Mouse (Mus musculus): ENCODE results near the gene Sf3a2. TPM values are rescaled to one million over a fixed set of nuclear protein-coding genes. Genes with fewer than 3 reads are reported as not detected.
"Not testable (repeated sequence)": the region's sequence is repeated elsewhere in the genome, so short reads cannot be mapped to it uniquely, and the experiment has no call there.

Gene Sf3a2
- total and polyA plus RNA-seq, 3 experiments: 53.6 to 103 (median 58.7) TPM

DNA sequence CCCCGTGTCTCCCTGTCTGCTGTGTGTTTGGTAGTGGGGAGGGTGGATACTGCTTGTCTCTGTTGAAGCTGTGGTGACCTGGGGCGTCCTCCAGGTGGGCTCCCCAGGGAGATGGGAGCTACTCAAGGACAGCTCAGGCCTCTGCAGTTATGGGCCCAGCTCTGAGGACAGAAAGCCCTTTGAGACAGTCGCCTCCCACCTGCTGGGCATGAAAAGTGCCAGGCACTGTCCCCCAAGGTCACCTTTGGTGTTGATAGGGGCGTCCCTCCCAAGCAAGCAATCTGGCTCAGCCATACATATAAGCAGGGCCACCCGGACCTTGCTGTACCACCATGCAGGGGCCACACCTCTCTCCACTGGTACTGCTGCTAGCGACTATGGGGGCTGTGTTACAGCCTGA is 6.9 kb downstream of the Sf3a2 start, which contains the start of gene Amh:
Gene Amh (plus strand): TSS at position 328 of the 400 bp plus-strand sequence.
- no peak for DNase-seq

DNA sequence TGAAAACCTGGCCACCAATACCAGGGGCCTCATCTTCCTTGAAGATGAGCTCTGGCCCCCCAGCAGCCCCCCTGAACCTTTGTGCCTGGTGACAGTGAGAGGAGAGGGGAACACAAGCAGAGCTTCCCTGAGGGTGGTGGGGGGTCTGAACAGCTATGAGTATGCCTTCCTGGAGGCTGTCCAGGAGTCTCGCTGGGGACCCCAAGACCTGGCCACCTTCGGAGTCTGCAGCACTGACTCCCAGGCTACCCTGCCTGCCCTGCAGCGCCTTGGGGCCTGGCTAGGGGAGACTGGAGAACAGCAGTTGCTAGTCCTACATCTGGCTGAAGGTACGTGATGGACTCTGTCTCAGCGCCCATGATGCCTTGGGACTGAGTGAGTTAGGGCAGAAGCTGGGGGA is 7.3 kb downstream of the Sf3a2 start:
- DNase-seq: no peak

DNA sequence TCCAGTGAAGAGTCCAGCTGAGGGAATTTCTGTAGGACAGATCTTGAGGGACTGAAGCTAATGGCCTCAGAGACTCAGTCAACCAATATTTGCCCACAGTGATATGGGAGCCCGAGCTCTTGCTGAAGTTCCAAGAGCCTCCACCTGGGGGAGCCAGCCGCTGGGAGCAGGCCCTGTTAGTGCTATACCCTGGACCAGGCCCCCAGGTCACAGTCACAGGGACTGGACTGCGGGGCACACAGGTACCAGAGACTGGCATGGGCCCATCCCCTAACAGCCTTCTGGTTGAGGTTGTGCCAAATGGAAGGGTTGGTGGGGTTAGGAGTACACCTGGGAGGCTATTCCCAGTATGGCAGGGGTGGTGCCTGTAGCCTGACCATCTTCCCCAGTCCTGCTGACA is 7.9 kb downstream of the Sf3a2 start:
- DNase-seq: peak; percentile 82

DNA sequence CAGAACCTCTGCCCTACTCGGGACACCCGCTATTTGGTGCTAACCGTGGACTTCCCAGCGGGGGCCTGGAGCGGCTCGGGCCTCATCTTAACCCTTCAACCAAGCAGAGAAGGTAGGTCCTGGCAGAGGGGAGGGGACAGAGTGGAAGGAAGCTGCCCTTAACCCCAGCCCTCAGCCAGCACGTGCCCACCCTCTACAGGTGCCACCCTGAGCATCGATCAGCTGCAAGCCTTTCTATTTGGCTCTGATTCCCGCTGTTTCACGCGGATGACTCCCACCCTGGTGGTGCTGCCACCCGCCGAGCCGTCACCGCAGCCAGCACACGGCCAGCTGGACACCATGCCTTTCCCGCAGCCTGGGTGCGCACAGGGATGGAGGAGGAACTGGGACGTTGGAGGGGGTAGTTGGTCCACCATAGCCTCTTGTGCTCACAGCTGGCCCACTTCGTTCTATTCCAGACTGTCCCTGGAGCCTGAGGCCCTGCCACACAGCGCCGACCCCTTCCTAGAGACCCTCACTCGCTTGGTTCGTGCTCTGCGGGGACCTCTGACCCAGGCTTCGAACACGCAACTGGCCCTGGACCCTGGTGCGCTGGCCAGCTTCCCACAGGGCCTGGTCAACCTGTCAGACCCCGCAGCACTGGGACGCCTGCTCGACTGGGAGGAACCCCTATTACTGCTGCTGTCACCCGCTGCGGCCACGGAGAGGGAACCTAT is 8.5 kb downstream of the Sf3a2 start:
- DNase-seq: no peak

DNA sequence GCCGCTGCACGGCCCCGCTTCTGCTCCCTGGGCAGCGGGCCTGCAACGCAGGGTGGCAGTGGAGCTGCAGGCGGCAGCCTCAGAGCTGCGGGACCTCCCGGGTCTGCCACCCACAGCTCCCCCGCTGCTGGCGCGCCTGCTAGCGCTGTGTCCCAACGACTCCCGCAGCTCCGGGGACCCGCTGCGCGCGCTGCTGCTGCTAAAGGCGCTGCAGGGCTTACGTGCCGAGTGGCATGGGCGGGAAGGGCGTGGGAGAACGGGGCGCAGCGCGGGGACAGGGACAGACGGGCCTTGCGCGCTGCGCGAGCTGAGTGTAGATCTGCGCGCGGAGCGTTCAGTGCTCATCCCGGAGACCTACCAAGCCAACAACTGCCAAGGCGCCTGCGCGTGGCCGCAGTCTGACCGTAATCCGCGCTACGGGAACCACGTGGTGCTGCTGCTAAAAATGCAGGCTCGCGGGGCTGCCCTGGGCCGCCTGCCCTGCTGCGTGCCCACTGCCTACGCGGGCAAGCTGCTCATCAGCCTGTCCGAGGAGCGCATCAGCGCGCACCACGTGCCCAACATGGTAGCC is 9.1 kb downstream of the Sf3a2 start:
- DNase-seq: peak; percentile 89

DNA sequence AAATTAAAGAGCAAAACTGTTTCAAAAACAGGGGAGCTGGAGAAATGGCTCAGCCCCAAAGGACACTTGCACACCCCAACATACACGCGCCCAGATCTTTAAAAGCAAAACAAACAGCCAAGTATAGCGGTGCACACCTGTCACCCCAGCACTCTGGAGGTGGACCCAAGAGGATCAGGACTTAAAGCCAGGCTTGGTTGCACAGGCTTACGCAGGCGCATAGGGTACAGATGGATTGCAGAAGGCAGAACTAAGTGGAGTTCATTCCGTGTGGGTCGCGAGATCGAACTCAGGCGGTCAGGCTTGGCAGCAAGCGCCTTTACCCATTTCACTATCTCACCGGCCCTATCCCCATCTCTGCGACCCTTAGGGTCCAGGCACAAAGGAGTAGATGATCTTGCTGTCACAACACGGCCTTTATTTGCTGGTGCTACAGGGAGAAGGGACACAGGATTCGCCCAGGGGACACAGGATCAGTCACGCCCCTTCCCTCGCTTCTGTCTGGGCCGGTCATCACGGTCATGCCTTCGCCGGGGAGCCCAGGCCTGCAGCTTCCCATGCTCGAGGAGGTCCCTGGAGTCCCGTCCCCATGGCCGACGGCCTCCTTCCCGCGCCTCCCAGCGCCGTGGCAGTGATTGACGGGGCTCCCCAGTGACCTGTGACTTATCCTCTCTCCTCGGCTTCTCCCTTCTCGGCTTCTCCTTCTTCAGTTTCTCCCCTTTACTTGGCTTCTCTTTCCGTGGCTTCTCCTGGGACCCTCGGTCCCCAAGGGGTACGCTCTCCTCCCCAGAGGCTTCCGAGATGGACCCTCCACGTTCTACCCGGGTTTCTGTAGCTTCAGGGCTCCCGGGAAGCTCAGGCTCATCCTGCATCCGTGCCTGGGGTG is 10.3 kb downstream of the Sf3a2 start:
- no peak for DNase-seq

DNA sequence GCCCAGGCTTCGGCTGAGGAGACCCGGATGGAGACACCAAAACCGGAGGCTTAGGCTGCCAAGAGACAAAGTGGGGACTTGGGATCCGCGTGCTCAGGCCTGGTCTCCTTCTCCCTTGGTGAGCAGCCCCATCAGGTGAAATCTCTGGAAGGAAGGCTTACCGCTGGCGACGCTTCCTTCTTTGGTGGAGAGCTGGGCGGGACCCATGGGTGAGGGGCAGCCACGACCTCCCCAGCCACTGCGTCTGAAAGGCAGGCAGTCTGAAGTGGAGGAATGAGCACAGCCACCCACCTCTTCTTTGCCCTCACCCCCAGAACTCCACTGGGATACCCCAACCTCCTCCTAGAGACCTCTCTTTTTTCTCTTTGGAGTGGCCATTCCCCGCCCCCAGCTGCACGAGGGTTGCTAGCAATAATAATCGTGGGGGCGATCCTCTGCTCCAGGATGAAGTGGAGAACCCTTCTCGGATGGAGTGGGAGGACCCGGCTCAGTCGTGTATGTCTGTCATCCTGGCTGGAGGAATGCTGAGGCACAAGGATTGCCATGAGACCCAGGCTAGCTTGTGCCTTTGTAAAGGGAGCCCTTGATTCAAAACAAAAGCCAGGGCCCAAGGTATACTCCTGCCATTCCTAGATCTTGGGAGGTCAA is 11.1 kb downstream of the Sf3a2 start:
- no peak for DNase-seq

DNA sequence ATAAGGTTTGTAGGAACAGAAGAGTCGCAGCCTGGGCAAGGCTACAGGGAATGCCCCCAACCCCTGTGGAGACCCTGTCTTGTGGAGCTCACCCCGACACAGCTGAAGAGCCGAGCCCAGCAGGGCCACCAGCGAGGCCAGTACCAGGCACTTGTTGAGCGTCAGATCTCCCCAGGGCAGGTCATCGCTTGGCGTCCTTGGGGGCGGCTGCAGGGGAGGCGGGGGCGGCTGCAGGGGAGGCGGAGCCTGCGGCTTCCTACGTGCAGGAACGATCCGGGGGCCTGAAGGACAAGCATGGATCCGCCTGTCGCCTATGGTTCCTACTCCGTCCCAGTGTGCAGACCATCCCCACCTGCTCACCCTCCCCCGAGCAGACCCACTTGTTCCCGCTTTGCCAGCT is 12.1 kb downstream of the Sf3a2 start:
- peak; percentile 86 for DNase-seq

DNA sequence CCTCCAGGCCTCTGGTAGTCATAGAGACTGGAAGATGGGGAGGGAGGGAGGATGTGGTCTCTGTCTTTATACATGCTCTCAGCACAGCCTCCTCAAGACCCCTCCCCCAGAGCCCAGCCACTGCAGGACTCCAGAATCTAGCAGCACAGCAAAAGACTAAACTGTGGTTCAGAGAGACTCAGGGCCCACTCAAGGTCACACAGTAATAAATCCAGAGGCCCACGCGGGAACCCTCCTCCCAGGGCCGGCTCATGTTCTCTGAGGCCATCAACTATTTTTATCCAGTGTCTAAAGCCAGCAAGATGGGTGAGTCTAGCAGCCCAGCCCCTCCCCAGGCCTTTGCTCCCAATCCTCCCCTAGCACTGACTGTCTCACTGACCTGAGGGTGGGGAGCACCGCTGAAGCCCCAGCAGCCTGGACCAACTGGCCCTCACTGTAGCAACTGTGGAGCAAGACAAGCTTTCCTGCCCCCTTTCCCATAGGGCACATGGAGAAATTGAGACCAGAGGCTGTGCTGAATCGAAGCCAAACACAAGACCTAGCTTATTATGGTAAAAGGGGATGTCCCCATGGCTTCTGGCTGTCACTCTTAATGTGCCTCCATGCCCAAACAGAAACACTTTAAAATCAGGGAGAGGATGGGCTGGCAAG is 14.5 kb downstream of the Sf3a2 start:
- peak; percentile 80 for DNase-seq

DNA sequence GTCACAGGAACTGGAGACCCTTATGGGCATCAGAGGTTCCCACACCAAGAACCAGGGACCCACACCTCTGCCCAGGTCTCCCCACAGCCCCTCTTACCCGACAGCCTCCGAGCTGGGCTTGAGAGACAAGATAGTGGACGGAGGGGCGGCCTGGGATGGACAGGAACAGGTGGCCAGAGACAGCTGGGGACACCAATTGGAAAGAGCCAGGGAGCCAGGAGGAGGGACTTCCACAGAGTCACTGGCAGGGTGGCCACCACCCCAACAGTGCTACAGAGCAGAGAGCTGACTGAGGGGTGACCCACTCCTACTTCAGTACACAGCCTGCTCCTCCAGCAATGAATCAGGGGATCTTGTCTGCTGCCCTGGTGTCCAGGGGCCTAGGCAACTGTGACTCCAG is 15.4 kb downstream of the Sf3a2 start, which contains the start of gene Jsrp1:
Gene Jsrp1 (minus strand): TSS at position 133 of the 400 bp plus-strand sequence.
- DNase-seq: no peak

DNA sequence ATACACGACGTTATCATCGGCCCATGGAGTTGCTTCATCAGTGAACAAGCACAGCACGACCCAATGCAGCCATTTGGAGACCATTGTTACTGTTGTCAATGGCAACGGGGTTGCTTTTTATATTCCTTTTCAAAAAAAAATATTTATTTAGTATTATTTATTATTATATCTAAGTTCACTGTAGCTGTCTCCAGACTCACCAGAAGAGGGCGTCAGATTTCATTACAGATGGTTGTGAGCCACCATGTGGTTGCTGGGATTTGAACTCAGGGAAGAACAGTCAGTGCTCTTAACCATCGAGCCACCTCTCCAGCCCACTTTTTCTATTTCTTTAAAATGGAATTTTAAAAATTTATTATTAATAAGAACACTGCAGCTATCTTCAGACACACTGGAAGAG is 16.8 kb downstream of the Sf3a2 start:
- no peak for DNase-seq

DNA sequence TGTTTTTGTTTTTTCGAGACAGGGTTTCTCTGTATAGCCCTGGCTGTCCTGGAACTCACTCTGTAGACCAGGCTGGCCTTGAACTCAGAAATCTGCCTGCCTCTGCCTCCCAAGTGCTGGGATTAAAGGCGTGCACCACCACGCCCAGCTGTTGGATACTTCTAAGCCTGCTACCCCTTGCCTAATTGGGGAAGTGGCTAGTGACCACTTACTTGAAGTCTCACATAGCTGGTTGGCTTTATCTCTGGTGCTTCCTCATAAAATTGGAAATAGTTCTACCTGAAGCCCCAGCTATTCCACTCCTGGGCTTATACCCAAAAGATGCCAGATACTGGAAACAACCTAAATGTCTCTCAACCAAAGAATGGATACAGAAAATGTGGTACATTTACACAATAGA is 18.3 kb downstream of the Sf3a2 start:
- not testable (repeated sequence) for DNase-seq

DNA sequence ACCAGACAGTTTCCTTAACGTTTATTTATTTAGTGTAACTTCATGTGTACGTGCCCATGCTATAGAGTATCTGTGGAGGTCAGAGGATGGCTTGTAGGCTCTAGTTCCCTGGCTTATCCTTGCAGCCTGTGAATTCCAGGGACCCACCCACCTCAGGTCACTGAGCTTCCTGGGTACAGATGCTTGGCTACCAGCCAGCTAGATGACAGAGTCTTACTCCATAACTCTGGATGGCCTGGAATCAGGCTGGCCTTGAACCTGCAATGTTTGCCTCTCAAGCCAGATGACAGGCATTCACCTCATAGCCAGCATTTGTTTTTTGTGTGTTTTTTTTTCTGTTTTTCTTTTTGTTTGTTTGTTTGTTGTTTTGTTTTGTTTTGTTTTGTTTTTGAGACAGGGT is 19.2 kb downstream of the Sf3a2 start:
- DNase-seq: no peak

DNA sequence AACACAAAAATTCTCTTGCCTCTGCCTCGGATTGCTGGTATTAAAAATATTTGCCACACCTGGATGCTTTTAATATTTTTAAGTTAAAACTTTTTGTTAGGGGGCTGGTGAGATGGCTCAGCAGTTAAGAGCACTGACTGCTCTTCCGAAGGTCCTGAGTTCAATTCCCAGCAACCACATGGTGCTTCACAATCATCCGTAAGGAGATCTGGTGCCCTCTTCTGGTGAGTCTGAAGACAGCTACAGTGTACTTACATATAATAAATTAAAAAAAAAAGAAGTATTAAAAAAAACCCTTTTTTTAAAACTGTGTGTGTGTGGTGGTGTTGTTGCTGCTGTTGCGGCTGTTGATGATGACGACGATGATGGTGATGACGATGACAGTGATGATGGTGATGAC is 20.0 kb downstream of the Sf3a2 start:
- DNase-seq: not testable (repeated sequence)

DNA sequence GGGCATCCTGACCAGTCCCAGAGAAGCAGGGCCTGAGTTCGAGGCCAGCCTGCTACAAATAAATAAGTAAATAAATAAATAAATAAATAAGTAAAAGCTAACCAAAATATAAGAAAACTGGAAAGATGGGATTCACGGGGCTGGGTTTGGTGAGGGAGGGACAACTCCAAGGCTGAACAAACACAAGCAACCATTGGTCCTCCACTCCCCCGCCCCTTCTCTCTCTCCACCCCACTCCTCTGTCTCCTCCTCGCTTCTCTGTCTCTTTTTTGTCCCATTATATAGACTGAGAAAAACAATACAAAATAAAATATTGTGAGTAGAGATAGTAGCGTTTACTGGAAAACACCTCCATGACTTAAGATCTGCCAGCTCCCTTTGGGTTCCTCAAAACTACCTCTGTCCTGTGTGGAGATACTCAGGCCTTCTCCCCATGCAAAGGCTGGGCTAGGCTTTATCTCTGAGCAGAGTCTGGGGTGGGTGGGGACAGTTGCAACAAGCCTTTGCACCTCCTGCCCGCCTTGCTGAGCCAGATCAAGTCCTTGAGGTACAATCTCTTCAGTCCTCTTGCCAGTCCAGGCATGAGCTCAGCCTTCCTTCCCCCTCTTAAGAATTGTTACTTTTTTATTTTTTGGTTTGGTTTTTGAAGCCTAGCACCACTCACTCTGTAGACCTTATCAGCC is 20.7 kb downstream of the Sf3a2 start:
- no peak for DNase-seq

DNA sequence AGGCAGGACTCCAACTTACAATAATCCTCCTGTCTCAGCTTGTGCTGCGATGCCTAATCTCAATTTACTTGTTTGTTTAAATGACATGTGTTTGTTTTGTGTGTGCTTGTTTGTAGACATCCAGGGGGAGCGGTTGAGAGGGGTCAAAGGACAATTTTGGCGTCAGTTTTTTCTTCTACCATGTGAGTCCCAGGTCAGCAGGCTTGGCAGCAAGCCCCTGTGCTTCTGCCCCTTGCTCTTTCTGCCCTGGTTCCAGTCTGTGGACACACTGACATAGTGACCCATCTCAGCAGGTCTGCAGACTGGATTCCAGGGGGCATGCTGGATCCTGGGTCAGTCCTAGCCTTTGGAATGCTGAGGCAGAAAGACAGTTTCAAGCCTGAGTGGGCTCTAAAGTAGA is 21.4 kb downstream of the Sf3a2 start:
- no peak for DNase-seq

DNA sequence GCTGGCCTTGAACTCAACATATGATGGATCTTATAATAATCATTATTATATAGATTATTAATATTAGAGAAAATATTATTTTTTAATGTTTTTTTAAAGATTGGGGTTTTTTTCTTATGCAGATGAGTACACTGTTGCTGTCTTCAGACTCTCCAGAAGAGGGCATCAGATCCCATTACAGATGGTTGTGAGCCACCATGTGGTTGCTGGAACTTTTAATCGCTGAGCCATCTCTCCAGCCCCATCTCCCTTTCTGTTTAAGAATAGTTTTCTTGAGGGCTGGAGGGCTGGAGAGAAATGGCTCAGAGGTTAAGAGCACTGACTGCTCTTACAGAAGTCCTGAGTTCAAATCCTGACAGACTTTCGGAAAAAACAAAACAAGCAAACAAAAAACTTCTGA is 24.0 kb downstream of the Sf3a2 start:
- no peak for DNase-seq

DNA sequence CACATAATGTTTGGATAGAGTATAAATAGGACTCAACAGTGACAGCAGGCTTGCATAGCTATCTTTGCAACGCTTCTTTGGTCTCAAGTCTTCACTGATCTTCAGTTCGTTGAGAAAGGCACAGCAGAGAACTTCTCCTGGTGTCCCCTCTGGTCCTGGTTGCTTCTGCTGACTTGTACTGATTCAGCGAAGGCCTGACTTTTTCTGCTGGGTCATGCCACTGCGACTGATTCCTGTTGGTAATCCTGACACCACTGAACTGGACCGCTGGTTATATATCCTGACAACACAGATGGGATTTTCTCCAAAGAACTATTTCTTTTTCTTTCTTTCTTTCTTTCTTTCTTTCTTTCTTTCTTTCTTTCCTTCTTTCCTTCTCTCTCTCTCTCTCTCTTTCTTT is 24.5 kb downstream of the Sf3a2 start:
- DNase-seq: no peak

DNA sequence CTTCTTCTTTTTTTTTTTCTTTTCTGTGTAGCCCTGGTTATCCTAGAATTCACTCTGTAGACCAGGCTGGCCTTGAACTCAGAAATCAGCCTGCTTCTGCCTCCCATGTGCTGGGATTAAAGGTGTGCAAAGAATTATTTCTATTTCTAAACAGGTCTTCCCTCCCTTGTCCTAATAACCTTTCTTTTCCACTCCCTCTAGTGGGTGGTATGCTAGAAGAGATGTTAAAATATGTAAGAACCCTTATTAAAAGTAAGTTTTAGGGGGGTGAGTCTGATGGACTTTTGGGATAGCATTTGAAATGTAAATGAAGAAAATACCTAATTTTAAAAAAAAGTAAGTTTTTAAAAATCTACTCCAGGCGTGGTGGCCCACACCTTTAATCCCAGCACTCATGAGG is 25.3 kb downstream of the Sf3a2 start:
- DNase-seq: no peak

DNA sequence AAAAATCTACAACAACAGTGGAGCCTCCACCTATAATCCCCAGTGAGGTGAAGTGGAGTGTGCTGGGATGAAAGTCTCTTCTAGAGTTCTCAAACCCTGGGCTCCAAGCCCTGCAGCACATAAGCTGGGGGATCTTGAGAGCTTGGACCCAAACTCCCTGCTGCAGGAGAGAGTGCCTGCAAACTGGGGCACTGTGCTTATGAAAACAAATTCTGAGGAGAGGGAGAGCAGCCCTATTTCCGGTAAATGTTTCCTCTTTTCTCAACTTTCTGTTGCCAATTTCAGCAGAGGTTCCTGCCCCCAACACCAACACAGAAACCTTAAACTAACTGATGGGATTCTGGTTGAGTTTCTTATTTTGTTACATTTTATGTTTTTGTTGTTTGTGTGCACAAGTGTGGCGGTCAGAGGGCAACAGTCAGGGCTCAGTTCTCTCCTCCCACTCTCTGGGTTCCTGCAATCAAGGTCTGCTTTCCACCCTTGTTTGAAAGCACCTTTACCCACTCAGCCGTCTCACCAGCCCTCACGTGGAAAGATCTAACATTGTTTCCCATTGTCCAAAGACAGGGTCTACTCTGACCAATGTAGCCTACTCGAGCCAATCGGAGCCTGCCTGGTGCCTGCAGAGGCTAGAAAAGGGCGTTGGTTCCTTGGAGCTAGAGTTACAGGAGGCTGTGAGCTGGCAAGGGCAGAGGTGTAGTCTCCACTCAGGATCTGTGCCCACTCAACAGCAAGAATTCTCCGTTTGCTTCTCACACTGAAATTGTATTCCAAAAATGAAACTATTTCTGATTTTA is 26.0 kb downstream of the Sf3a2 start:
- no peak for DNase-seq

Measured in adrenal gland, adult 2 months (tissue).